Mouse (Mus musculus) kidney, embryonic 16.5 days (tissue): ENCODE data around the gene Znrf4. TPM values are rescaled to one million over a fixed set of nuclear protein-coding genes. Genes with fewer than 3 reads are reported as not detected.

ENCODE experiments used
- ATAC-seq: fragments of 200-750 bp; cut with Nextera tagmentation; 2 replicates; pipeline ENCODE4 v1.8.0; 2017; ENCODE audit warnings: moderate TSS enrichment; ENCODE audit not compliant: low FRiP score, low TSS enrichment
- H3K27ac ChIP-seq: fragments of 300-500 bp; sonication (generic); 2 replicates; pipeline ENCODE4 v1.5.1; 2014; ENCODE audit warnings: low read length
- H3K27me3 ChIP-seq: fragments of 300-500 bp; sonication (generic); 2 replicates; pipeline ENCODE4 v1.6.1; 2014; ENCODE audit warnings: low read length, control low read depth, mixed read lengths; ENCODE audit not compliant: insufficient read depth
- H3K36me3 ChIP-seq: fragments of 300-500 bp; sonication (generic); 2 replicates; pipeline ENCODE4 v1.6.1; 2014; ENCODE audit warnings: low read length, control low read depth, mixed read lengths; ENCODE audit not compliant: insufficient read depth
- H3K4me1 ChIP-seq: fragments of 300-500 bp; sonication (generic); 2 replicates; pipeline ENCODE4 v1.6.1; 2014; ENCODE audit warnings: low read length, control low read depth, mixed read lengths; ENCODE audit not compliant: insufficient read depth
- H3K4me2 ChIP-seq: fragments of 300-500 bp; sonication (generic); replicated peaks from 2 replicates; pipeline ENCODE4 v1.6.1; 2014; ENCODE audit warnings: low read depth, low read length
- H3K4me3 ChIP-seq: fragments of 300-500 bp; sonication (generic); 2 replicates; pipeline ENCODE4 v1.5.1; 2014; ENCODE audit warnings: mild to moderate bottlenecking, low read length
- H3K9ac ChIP-seq: fragments of 300-500 bp; sonication (generic); replicated peaks from 2 replicates; pipeline ENCODE4 v1.6.1; 2014; ENCODE audit warnings: low read length
- H3K9me3 ChIP-seq: fragments of 300-500 bp; sonication (generic); 2 replicates; pipeline ENCODE4 v1.6.1; 2016; ENCODE audit warnings: low read length, control low read depth
- WGBS: fragments of 180-500 bp; shearing (Covaris S2); extraction: QIAGEN DNeasy Blood & Tissue Kit; methylation state at CpG from one replicate; pipeline ENCODE4 v1.1.7; 2014; 5-methylcytosine and 5-hydroxymethylcytosine counted together
- polyA plus RNA-seq: library from polyadenylated mRNA; unstranded; fragments of >200 nt; fragmentation: Nextera tagmentation; extraction: Ambion mirVana; gene quantifications from 2 replicates; pipeline ENCODE4 v1.2.1, GENCODE M21; 2015

The Znrf4 gene
- polyA plus RNA-seq: not detected in 2 replicates

GRCm38 (mm10) chr17:56512310-56512709, at the start of gene Znrf4:
TSS of gene Znrf4 (minus strand) at chr17:56512431.
- Histone ChIP-seq H3K4me1 (peaks cover 39% of the 10 kb centered on the region), H3K27ac (no peak within 1 kb of the TSS), H3K36me3 (no peaks in the 10 kb centered on the region), H3K9ac (peak within 1 kb of the TSS; percentile 33), H3K27me3 (peaks cover 43% of the 10 kb centered on the region), H3K4me2 (peak within 1 kb of the TSS; percentile 43), H3K4me3 (peak within 1 kb of the TSS; percentile 34), H3K9me3 (no peaks in the 10 kb centered on the region; the same call in 1 of the 2 replicates)
- ATAC-seq: no peak
- 57% methylated on average over 22 of the region's 22 CpGs for WGBS

GRCm38 (mm10) chr17:56561866-56562265, 49.6 kb upstream of the Znrf4 start:
- H3K27me3 ChIP-seq: no peaks in the 10 kb centered on the region
- no peak overlapping the region for H3K27ac ChIP-seq
- no peak overlapping the region for H3K4me3 ChIP-seq
- H3K9ac ChIP-seq: no peak overlapping the region
- 96% methylated on average over 2 of the region's 2 CpGs for WGBS
- H3K4me2 ChIP-seq: no peak overlapping the region
- no peak for ATAC-seq
- H3K36me3 ChIP-seq: peaks cover 60% of the 10 kb centered on the region
- H3K4me1 ChIP-seq: no peaks in the 10 kb centered on the region
- H3K9me3 ChIP-seq: no peaks in the 10 kb centered on the region

GRCm38 (mm10) chr17:56560131-56560530, 47.9 kb upstream of the Znrf4 start:
- no peak overlapping the region for H3K4me2 ChIP-seq
- H3K36me3 ChIP-seq: peaks cover 42% of the 10 kb centered on the region
- H3K4me1 ChIP-seq: no peaks in the 10 kb centered on the region
- 67% methylated on average over 1 of the region's 1 CpGs for WGBS
- no peaks in the 10 kb centered on the region for H3K9me3 ChIP-seq
- no peak overlapping the region for H3K27ac ChIP-seq
- H3K27me3 ChIP-seq: no peaks in the 10 kb centered on the region
- H3K4me3 ChIP-seq: no peak overlapping the region
- no peak overlapping the region for H3K9ac ChIP-seq
- no peak for ATAC-seq

- H3K4me3 ChIP-seq: no peak overlapping the region
- H3K27me3 ChIP-seq: no peaks in the 10 kb centered on the region
- no peak overlapping the region for H3K4me2 ChIP-seq
- no peaks in the 10 kb centered on the region for H3K9me3 ChIP-seq
- no peak for ATAC-seq
- no peaks in the 10 kb centered on the region for H3K4me1 ChIP-seq
- peaks cover 35% of the 10 kb centered on the region for H3K36me3 ChIP-seq
- no peak overlapping the region for H3K9ac ChIP-seq
- no peak overlapping the region for H3K27ac ChIP-seq
- WGBS: 80% methylated on average over 3 of the region's 3 CpGs
These were observed 47.2 kb upstream of the Znrf4 start for GRCm38 (mm10) chr17:56559386-56559785.

GRCm38 (mm10) chr17:56558448-56558847, 46.2 kb upstream of the Znrf4 start:
- Histone ChIP-seq H3K36me3 (peaks cover 26% of the 10 kb centered on the region), H3K4me1 (no peaks in the 10 kb centered on the region), H3K9me3 (no peaks in the 10 kb centered on the region), H3K4me2 (no peak overlapping the region), H3K4me3 (no peak overlapping the region), H3K27ac (no peak overlapping the region), H3K27me3 (no peaks in the 10 kb centered on the region), H3K9ac (no peak overlapping the region)
- 22% methylated on average over 3 of the region's 3 CpGs for WGBS
- ATAC-seq: peak; percentile 60

GRCm38 (mm10) chr17:56554122-56554551, 41.9 kb upstream of the Znrf4 start, which contains the start of gene Gm20219:
TSS of gene Gm20219 (minus strand) at chr17:56554387.
- 71% methylated on average over 20 of the region's 20 CpGs for WGBS
- H3K4me2 ChIP-seq: no peak within 1 kb of the TSS
- no peaks in the 10 kb centered on the region for H3K27me3 ChIP-seq
- no peak within 1 kb of the TSS for H3K4me3 ChIP-seq
- 0 out of 2 replicates have a peak, but pooled peaks cover 3% of the 10 kb centered on the region for H3K9me3 ChIP-seq
- no peaks in the 10 kb centered on the region for H3K4me1 ChIP-seq
- no peak within 1 kb of the TSS for H3K27ac ChIP-seq
- H3K36me3 ChIP-seq: no peaks in the 10 kb centered on the region
- H3K9ac ChIP-seq: no peak within 1 kb of the TSS
- peak; percentile 76 for ATAC-seq

GRCm38 (mm10) chr17:56552781-56553363, 40.6 kb upstream of the Znrf4 start:
- Histone ChIP-seq H3K4me2 (no peak overlapping the region), H3K9ac (no peak overlapping the region), H3K27me3 (no peaks in the 10 kb centered on the region), H3K4me3 (no peak overlapping the region), H3K9me3 (0 out of 2 replicates have a peak, but pooled peaks cover 3% of the 10 kb centered on the region), H3K36me3 (no peaks in the 10 kb centered on the region), H3K4me1 (no peaks in the 10 kb centered on the region), H3K27ac (no peak overlapping the region)
- 63% methylated on average over 5 of the region's 5 CpGs for WGBS
- 0 out of 2 replicates have a peak, but pooled peaks have one; percentile 13 for ATAC-seq

- Histone ChIP-seq H3K4me2 (no peak overlapping the region), H3K27me3 (no peaks in the 10 kb centered on the region), H3K36me3 (no peaks in the 10 kb centered on the region), H3K9ac (no peak overlapping the region), H3K4me3 (no peak overlapping the region), H3K4me1 (no peaks in the 10 kb centered on the region), H3K9me3 (0 out of 2 replicates have a peak, but pooled peaks cover 3% of the 10 kb centered on the region), H3K27ac (no peak overlapping the region)
- WGBS: 80% methylated on average over 6 of the region's 6 CpGs
- ATAC-seq: no peak
These were observed 39.8 kb upstream of the Znrf4 start for GRCm38 (mm10) chr17:56551841-56552581.

GRCm38 (mm10) chr17:56550784-56551475, 38.7 kb upstream of the Znrf4 start:
- no peak for ATAC-seq
- Histone ChIP-seq H3K4me1 (no peaks in the 10 kb centered on the region), H3K9ac (no peak overlapping the region), H3K27ac (no peak overlapping the region), H3K4me3 (no peak overlapping the region), H3K36me3 (no peaks in the 10 kb centered on the region), H3K4me2 (no peak overlapping the region), H3K27me3 (no peaks in the 10 kb centered on the region), H3K9me3 (0 out of 2 replicates have a peak, but pooled peaks cover 3% of the 10 kb centered on the region)
- 67% methylated on average over 12 of the region's 12 CpGs for WGBS
